Mouse (Mus musculus) left cerebral cortex, postnatal 36 days (tissue): ENCODE measurements around the gene Qrsl1. TPM values are rescaled to one million over a fixed set of nuclear protein-coding genes. Genes with fewer than 3 reads are reported as not detected.

Source experiments
- DNase-seq, 2 experiments: peaks; one replicate each; pipeline ENCODE4 v3.0.0; 2021 to 2022; ENCODE audit warnings: low spot score in 2 of 2, mixed read lengths in 1 of 2
- intact Hi-C: fragments of 180-260 bp; cut with DNase I; formaldehyde crosslinking; loops from one replicate; pipeline ENCODE4 v1.15.1; 2025
- total RNA-seq, 2 experiments: library from RNA; stranded (reverse); gene quantifications; 2 replicates each; pipeline ENCODE4 v1.2.3; 2021

The Qrsl1 gene
- total RNA-seq, 2 experiments from 2014 or later: 14.6 to 15.3 TPM

- intact Hi-C loops: no loop called here
- DNase-seq: no peak
Measured at GRCm38 (mm10) chr10:43888976-43889375, 12.6 kb downstream of the Qrsl1 start.

- intact Hi-C loops: no loop called here
- DNase-seq: no peak
Measured at GRCm38 (mm10) chr10:43887676-43888075, 13.9 kb downstream of the Qrsl1 start.

- DNase-seq: no peak
- intact Hi-C loops: no loop called here
Measured at GRCm38 (mm10) chr10:43871458-43871857, 30.1 kb downstream of the Qrsl1 start.

- intact Hi-C loops: no loop called here
- no peak for DNase-seq
Measured at GRCm38 (mm10) chr10:43870752-43871151, 30.8 kb downstream of the Qrsl1 start.

GRCm38 (mm10) chr10:43856351-43856750, 45.2 kb downstream of the Qrsl1 start:
- intact Hi-C loops: no loop called here
- DNase-seq: no peak

- intact Hi-C loops: no loop called here
Measured at GRCm38 (mm10) chr10:43855916-43856315, 45.6 kb downstream of the Qrsl1 start.

GRCm38 (mm10) chr10:43851898-43852297, 49.6 kb downstream of the Qrsl1 start:
- intact Hi-C loops: no loop called here
- DNase-seq: no peak

More at GRCm38 (mm10) chr10:43855916-43856315, 45.6 kb downstream of the Qrsl1 start:
- DNase-seq: no peak

- intact Hi-C loops: no loop called here
Measured at GRCm38 (mm10) chr10:43849478-43849877, 52.1 kb downstream of the Qrsl1 start.

GRCm38 (mm10) chr10:43846141-43846622, 55.4 kb downstream of the Qrsl1 start:
- intact Hi-C loops: no loop called here
- DNase-seq: no peak

More at GRCm38 (mm10) chr10:43849478-43849877, 52.1 kb downstream of the Qrsl1 start:
- no peak for DNase-seq

GRCm38 (mm10) chr10:43845442-43845841, 56.1 kb downstream of the Qrsl1 start:
- DNase-seq: no peak
- intact Hi-C loops: no loop called here

- intact Hi-C loops: no loop called here
- no peak for DNase-seq
Measured at GRCm38 (mm10) chr10:43841441-43841840, 60.1 kb downstream of the Qrsl1 start.

GRCm38 (mm10) chr10:43832868-43833267, 68.7 kb downstream of the Qrsl1 start:
- no peak for DNase-seq
- intact Hi-C loops: no loop called here

- intact Hi-C loops: no loop called here
- peak in 1 of 2 experiments; percentile 6 for DNase-seq
Measured at GRCm38 (mm10) chr10:43830251-43831018, 71.1 kb downstream of the Qrsl1 start.

- intact Hi-C loops: no loop called here
- no peak for DNase-seq
Measured at GRCm38 (mm10) chr10:43828686-43829015, 72.9 kb downstream of the Qrsl1 start.

- DNase-seq: no peak
- intact Hi-C loops: no loop called here
Measured at GRCm38 (mm10) chr10:43827958-43828685, 73.4 kb downstream of the Qrsl1 start.

GRCm38 (mm10) chr10:43826773-43827621, 74.5 kb downstream of the Qrsl1 start:
- intact Hi-C loops: no loop called here
- no peak for DNase-seq

- DNase-seq: no peak
- intact Hi-C loops: no loop called here
Measured at GRCm38 (mm10) chr10:43825696-43826095, 75.8 kb downstream of the Qrsl1 start.

GRCm38 (mm10) chr10:43824713-43825112, 76.8 kb downstream of the Qrsl1 start:
- no peak for DNase-seq
- intact Hi-C loops: no loop called here
